Mouse (Mus musculus): Measurements from ENCODE around the gene Itgb1bp1. TPM values are rescaled to one million over a fixed set of nuclear protein-coding genes. Genes with fewer than 3 reads are reported as not detected.

Itgb1bp1 gene
- polyA plus RNA-seq (2015; fragmentation: Nextera tagmentation; extraction: Ambion mirVana), result 98.1 and 104 TPM in 2 replicates

DNA sequence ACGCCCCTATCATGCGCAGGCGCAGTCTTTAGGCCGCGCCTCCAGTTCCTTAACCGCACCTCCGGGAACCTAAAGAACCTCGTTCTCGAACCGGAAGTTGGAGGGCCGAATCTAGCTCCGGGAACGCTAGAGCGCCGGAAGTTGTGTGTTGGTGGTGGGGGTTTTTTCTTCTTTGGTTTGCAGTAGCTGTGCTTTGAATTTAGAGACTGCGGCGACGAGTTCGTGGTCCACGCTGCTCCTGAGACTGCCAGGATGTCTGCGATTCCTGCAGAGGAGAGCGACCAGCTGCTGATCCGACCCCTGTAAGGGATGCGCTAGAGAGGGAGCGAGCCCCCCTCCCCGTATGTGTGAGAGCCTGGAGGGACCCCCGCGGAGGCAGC is at the start of gene Itgb1bp1:
Gene Itgb1bp1 (minus strand): TSS at position 42 of the 380 bp plus-strand sequence.
- DNase-seq (ENCODE audit: low spot score), result peak; percentile 99

DNA sequence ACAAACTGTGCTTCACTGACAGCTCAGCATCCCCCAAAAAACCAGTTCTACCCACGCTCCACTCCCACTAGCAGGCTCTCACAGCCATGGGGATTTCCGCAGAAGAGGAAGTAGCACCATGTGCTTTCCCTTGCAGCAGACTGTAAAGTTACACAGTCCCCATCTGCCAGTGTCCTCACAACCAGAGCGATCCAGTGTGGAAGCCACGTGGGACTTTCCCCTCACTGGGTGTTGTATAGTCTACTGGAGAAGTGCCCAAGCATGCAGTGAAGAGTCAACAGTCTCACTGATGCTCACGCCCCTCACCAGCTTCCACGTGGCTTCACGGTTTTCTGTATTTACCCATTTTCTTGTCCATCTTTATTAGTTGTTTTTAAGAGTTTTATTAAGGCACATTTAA is 49.8 kb upstream of the Itgb1bp1 start:
- DNase-seq (ENCODE audit: low spot score), result no peak

DNA sequence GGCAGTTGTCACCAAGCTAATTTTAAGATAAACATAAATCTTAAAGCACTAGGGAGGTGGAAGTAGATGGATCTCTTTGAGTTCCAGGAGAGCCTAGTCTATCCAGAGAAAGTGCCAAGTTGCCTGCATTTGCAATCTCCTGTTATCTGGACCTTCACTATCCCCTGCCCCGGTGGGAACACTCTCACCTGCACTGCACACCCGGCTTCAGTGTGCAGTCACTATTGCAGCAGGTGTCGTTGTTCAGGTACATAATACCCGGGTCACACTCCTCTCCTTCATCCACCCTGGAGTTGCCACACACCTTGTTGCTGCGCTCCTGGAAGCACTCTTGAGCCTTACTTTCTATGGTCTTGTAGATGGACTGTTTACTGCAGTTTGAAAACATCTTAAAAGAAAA is 47.7 kb upstream of the Itgb1bp1 start:
- no peak for DNase-seq (ENCODE audit: low spot score)

DNA sequence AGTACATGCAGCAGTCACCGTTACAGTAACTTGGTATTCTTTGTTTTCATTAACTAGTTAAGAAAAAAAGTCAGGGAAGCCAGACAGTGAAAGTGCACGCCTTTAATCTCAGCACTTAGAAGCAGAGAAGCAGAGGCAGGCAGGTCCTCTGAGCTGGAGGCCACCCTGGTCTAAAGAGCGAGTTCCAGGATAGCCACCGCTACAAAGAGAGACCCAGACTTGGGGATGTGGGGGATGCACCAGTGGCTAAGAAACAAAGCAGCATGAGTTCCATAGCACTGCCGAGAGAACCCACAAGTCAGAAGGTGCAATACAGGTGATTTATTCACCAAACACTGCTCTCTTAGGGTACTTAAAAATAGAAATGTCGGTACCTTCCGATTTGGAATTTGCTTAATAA is 46.9 kb upstream of the Itgb1bp1 start:
- DNase-seq (ENCODE audit: low spot score), result no peak

DNA sequence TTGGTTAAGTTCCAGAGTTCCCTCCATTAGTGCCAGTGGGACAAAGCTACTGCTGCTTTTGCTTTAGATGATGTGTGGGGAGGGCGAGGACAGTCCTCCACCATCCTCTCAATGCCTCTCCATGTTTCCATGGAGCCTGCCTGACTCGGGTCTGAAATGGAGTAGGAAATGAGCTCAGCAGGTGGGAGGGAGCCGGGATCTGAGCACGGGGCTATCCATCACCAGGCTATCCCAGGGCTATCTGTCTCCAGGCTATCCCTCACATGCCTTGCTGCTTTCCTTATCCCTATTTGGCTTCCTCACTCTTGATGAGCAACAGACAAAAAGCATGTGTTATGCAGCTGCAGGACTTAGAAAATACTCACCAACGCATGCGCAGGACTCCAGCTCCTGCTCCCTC is 45.6 kb upstream of the Itgb1bp1 start:
- DNase-seq (ENCODE audit: low spot score), result no peak

DNA sequence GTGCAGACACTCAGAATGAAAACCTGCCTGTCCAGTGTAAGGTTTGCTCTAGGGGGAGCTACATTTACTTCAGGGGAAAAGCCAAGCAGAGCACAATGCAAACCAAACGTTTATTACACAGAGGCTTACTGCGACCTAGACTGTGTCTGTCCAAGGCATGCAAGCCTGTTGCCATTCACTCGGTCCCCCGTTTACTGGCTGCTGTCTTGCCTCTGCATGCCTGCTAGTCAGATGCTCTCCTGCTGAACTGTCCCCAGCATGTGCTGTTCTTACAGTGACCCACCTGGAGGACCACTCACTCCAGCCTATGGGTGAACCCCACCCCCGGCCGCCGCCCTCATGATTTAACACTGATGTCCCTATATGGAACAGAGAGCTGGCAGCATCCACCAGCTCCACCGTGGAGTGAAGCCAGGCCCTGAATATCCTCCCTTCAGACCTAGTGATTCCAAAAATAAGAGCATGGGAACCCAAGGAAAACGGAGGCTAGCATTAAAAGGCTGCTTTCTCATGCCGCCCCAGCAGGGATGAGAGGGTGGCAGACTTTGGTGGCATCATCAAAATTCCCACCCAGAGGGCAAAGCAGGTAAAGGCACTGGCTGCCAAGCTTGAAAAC is 45.0 kb upstream of the Itgb1bp1 start:
- DNase-seq (ENCODE audit: low spot score), result no peak

DNA sequence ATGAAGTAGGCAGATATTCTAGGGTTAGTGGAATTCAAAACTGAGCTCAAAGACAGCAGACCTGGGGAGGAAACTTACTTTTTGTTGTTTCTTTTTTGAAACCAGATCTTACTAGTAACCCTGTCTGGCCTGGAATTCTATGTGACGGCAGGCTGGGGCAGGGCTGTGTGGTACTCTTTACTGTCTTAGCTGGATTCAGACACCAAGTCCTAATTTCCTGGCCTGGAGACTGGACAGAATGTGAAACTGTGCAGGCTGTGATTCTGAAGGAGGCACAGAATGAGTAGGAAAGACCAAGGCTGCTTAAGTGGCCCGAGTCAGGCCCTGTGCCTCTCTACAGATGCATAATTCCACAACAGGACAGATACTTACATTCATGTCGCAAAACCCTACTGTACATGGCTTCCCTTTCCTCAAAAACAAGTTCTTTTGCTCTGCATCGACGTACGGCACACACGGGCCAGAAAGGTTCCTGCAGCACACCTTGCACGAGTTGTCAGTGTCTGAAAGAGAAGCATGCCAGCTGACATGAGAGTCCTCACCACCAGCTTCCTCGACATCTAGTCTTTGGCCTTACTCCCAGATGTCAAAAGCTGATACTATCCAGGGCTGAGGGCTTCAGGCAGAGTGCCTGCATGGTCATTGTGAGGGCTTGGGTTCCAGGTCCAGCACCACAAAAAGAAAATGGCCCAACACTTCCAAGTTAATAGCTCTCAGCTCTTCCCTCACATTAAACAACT is 43.7 kb upstream of the Itgb1bp1 start:
- DNase-seq (ENCODE audit: low spot score), result no peak

DNA sequence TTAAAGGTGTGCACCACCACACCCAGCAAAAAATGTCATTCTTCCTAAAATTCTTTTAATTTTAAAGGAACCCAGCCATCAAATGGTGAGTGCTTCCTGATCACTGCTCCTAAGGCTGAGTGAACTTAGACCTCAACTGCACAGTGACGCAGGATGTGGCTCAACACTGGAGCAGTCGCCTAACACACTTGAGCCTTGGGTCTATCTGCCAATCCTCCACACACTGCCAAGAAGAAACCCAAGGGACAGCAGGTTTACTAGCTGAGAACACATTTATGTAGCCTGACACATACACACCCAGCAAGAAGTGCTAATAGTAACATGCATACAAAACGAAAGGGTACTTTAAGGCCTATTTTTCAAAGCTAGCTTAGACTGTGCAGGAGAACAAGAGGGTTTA is 40.2 kb upstream of the Itgb1bp1 start:
- DNase-seq (ENCODE audit: low spot score), result no peak

DNA sequence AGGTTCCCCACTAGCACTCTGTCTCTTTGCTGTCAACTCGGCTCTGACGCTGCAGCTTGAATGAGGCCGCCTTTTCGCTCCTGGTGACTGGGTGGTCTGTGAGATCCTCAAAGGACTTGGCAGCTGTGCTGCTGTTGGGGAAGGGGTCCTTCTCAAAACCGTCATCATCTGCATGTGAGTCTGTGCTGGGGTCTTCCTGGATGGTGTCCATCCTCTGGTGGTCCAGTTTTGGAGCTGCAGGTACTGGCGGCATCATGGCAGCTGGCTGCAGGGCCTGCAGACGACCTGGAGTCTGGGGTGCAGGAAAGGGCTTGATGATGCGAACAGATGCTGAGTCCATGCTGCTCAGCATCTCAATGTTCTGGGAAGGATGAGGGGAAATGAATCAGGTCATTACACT is 39.2 kb upstream of the Itgb1bp1 start:
- DNase-seq (ENCODE audit: low spot score), result no peak

DNA sequence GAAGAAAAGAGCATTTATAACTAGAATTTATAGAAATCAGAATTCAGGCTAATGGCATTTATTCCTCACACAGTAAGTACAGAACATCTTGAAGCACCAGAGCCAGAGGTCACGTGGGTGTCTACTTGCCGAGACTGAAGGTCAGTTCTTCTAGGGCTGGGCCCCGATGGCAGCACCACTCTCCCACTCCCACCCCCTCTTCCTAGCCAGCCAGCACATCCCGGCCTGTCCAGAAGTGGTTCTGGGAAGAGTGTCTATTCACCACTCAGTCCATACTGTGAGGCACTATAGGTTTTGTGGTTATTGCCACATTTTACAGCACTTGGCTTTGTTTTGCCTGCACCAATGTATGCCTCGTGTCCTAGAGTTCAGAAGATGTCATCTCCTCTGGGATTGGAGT is 38.0 kb upstream of the Itgb1bp1 start:
- DNase-seq (ENCODE audit: low spot score), result no peak

DNA sequence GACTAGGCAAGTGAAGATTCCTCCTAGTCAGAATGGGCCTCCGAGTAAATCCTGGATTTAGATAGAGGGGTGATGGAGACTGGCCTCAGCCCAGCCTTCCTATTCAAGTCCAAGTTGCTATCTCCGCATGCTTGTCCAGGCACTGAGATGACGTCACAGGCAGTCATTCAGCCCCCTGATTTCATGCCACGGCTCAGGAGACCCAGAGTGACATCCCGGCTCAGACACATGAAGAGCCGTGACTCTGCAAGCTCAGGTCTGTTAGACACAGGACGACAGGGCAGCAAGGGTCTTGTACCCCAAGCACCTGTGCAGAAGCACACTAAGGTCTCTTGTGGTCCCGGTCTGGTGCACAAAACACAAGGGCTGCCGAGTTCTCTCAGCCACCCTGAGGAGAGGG is 36.8 kb upstream of the Itgb1bp1 start:
- DNase-seq (ENCODE audit: low spot score), result no peak

DNA sequence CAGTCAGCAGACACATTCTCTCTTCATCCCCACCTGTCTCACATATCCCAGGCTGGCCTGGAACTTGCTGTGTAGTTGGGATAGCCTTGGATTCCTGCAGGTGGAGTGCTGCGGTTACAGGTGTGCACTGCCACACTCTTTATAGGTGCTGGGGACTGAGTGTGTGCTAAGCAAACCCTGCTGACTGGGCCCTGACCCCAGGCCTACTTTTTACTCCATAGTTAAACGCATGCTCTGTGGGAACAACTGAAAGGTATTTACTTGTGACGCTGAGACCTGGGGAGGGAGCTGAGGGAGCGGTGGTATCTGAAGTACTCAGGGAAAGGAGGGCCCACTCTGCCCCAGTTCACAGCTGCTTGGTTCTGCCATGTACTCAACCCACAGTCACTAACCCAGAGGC is 36.2 kb upstream of the Itgb1bp1 start:
- DNase-seq (ENCODE audit: low spot score), result no peak

DNA sequence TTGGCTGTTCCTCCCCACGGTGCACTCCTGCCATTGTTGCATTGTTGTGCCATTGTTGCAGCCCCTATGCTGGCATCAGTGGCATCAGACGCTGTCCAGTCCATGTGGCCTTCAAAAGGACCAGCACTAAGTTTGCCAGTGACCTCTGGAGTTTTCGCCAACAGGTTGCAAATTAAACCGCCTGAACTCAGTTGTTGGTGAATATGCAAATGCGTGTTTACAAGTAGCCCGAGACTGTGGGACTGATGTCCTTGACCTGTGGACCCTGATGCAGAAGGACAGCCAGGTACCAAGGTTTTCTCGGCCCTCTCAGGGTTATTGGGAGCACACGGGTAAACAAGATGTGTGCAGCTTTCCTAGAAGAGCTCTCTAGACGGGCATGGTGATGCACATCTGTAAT is 35.1 kb upstream of the Itgb1bp1 start:
- no peak for DNase-seq (ENCODE audit: low spot score)

DNA sequence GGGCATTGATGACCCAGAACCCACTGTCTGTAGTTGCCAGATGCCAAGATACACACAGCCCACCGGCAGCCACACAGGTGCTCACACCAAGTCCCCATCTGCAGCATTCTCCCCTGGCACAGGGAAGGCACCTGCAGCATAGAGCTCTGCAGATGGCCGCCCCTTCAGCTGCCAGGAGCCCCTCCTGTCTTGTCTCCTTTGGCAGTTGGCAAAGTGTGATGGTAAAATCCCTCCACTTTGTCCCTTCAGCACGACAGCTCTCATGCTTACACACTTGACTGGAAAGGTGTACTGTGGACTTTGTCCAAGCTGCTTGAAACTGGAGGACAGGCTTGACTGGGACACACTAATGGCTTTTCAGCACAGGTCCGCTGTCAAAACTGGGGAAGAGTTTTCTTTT is 34.2 kb upstream of the Itgb1bp1 start:
- DNase-seq (ENCODE audit: low spot score), result no peak

DNA sequence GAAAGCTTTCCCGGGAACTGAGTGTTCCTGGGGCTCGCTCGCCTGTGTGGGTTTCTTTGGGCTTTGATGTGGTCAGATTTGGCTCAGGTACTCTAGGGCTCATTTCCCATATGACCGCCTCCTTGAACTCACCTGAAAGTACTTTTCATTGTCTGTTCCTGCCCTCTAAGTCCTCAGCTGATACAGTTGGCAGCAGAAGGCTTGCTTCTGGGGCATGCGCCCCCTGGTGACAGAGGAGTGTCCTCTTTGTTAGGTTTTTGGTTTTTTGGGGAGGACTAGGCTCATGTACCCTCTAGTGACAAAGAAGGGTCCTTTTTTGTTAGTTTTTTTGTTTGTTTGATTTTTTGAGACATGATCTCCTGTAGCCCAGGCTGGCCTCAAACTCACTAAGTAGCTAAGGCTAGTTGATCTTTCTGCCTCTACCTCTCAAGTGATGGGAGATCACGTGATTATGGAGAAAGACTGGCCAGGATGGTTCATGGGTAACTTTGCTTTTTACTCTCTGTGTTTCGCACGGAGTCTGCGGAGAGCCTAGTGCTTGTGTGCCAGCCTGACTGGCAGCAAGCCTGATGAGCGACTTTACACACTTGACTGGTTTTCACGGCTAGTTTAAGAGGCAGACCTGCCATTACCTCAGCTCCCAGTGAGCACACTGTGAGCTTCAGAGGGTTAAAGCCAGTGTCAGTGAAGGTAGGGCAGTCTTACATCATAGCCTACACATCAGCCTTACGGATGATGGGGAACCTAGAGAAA is 32.2 kb upstream of the Itgb1bp1 start:
- DNase-seq (ENCODE audit: low spot score), result peak; percentile 87

DNA sequence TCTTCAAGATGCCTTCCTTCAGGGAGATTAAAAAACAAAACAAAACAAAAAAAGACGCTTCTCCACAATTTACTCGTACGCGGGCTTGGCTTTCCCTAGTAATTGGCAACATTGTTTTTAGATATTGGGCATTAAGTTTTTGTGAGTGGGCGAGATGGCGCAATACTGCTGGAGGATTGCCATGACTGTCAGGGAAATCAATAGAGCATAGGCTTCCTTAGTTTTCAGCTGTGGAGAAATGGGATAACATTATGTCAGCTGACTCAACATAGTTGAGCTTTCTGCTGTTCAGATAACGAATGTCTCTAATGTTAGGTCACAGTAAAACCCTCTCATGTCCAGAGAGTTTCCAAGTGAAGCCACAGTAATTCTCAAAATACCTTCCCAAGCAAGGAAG is 30.8 kb upstream of the Itgb1bp1 start:
- DNase-seq (ENCODE audit: low spot score), result no peak

DNA sequence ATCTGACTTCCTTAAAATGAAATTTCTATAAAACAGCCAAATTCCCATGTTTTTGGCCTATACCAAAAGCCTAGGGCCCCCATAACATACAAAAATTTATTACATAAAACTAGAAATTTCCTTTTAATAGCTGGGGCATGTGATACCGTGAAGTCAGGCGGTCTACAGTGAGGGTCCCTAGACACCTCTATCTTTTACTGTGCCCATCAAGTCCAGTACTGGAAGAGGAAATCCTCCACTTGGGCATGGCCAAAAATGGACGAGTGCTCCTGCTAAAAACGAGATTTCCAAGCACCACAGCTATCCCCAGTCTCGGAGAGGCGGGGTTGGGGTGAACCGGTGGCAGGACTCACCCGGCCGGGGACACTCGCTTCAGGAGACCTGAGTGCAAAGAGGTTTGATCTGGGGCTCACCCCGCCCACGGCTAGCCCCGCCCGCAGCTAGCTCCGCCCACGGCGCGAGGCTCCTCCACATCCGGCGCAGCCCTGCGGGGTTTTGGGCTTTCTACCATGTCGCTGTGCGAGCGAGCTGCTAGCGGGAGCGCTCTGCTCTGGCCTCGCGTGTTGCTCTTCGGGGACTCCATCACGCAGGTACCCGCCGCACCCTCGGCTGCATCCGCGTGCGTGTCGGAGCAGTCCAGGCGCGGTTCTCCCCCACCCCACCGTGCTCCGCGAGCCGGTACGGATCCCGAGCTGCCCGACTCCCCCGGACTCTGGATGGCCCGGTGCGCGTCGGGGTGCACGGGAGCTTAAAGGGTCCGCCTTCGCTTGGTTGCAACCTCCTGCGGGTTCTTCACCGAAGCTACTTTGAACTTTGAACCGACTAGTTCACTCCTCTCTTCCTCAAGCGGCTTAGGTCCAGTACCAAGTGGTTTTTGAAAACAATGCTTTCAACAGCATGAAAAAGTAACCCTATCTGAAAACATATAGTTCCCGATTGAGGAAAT is 30.1 kb upstream of the Itgb1bp1 start, which contains the start of gene Iah1:
Gene Iah1 (plus strand): TSS at position 467 of the 946 bp plus-strand sequence.
- peak; percentile 93 for DNase-seq (ENCODE audit: low spot score)

DNA sequence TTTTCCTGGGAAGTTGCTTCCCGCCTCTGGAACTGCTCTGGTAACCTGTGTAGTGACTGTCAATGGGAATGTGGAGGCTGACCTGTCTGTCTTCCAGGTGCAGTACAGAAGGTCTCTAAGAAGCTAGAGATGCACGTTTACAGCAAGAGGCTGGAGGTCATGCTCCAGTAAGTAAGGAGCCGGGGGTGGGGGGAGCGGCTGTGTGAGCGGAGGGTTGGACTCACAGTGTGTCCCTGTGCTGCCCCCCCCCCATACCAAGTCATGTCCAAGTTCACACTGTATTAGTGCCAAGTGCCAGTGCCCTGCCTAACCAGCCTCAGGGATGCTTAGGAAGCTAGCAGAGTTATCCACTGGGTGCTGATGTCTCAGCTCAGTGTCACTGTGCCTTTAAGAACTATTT is 26.1 kb upstream of the Itgb1bp1 start:
- DNase-seq (ENCODE audit: low spot score), result no peak

DNA sequence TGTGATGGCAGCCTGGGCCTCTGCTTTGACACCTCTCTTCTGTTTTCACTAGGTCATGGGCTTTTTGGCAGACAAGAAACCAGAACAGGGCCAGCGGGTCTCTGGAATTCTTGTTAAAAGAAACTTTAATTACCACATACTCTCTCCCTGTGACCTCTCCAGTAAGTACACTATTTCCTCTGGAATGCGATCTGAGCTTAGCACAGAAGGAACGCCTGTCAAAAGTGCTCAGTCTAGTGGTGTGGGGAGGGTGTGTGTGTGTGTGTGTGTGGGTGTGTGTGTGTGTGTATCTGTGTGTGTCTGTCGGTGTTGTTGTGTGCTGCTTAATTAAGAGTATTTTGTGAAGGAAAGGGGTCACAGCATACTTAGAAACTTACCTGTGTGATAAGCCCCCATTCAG is 20.6 kb upstream of the Itgb1bp1 start:
- no peak for DNase-seq (ENCODE audit: low spot score)

DNA sequence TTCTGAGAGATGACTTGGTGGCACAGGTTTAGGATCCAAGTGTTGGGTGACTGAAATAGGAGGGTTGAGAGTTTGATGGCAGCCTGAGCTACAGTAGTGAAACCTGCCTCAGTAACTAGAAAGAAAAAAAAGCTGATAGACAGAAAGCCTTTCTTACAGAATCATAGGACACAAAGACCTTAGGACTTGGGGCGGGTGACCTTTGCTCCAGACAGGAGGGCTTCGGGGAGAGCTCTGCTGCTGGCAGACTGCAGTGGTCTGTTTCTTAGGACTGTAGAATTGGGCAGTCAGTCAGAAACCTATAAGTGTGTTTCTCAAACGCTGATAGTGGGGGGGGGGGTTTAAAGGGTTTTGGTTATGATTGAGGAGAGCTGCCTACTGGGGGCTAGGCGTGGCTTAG is 19.7 kb upstream of the Itgb1bp1 start:
- DNase-seq (ENCODE audit: low spot score), result no peak

DNA sequence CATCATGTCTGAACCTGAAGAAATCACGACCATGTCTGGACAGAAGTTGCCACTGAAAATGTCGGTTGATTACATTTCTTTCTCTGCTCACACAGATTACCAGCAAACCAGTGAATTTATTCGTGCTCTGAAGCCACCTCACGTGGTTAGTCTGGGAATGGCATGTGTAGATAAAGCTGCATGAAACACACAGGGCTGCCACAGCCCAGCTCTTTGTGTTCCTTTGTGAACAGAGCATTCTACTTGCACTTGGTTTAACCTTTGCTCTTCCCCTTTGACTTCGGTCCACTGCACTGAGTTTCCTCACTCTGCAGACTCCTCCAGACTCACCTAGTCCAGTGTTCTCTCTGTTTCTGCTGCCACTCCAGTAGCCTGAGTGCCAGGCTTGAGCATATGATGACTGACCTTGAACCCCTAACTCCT is 16.3 kb upstream of the Itgb1bp1 start:
- no peak for DNase-seq (ENCODE audit: low spot score)
